In genomic region chr15:82342543-82342935, GRCm38 (mm10) we compare ENCODE assay signal across 8 mouse cellular contexts. TPM values are rescaled to one million over a fixed set of nuclear protein-coding genes. Genes with fewer than 3 reads are reported as not detected.
A peak's percentile ranks its signal among the peaks of the same experiment; 100 is the strongest.
DNase-seq lines count a peak whose midpoint lies in the region; ATAC-seq and TF ChIP-seq lines count a peak whose summit lies in the region.
"Had no signal": no experiment of that assay in that cellular context is flagged by ENCODE, and none has a peak within 500 bp of the region (broad histone marks: within the 10 kb centered on the region; RNA-seq: fewer than 3 reads in every experiment).

No protein-coding gene starts in this region.

- H3K4me1 ChIP-seq in heart, embryonic 15.5 days (replicated peaks) = peaks cover 40% of the 10 kb centered on the region
- peaks cover 12% of the 10 kb centered on the region for H3K4me1 ChIP-seq in spleen, adult 2 months (ENCODE audit: control insufficient read depth, insufficient read depth, insufficient read length)
- H3K4me1 ChIP-seq in limb, embryonic 10.5 days = peaks cover 42% of the 10 kb centered on the region

- peak overlapping the region; percentile 84; the same call in 1 of the 2 replicates for H3K4me2 ChIP-seq in heart, embryonic 15.5 days

- H3K4me3 ChIP-seq in heart, embryonic 15.5 days = no peak overlapping the region
- no peak overlapping the region for H3K4me3 ChIP-seq in spleen, adult 2 months (ENCODE audit: extremely low read depth, insufficient read depth, insufficient read length)
- no peak overlapping the region for H3K4me3 ChIP-seq in limb, embryonic 10.5 days

- H3K27ac ChIP-seq in heart, embryonic 15.5 days = peak overlapping the region; percentile 79; the same call in 1 of the 2 replicates
- peak overlapping the region; percentile 71; the same call in 1 of the 2 replicates for H3K27ac ChIP-seq in spleen, adult 2 months (ENCODE audit: insufficient read depth, low read length)
- H3K27ac ChIP-seq in limb, embryonic 10.5 days = 0 out of 2 replicates have a peak overlapping the region, but pooled peaks have one; percentile 90

- TF ChIP-seq CTCF in spleen, adult 2 months (IDR thresholded peaks at IDR 0.05; ENCODE audit: extremely low read depth, insufficient read depth, insufficient read length, insufficient replicate concordance) = no peak

- H3K36me3 ChIP-seq in heart, embryonic 15.5 days = no peaks in the 10 kb centered on the region
- H3K36me3 ChIP-seq in spleen, adult 2 months (ENCODE audit: control insufficient read depth, insufficient read depth, low read length) = no peaks in the 10 kb centered on the region
- H3K36me3 ChIP-seq in limb, embryonic 10.5 days = peaks cover 2% of the 10 kb centered on the region; the same call in 1 of the 2 replicates

- ATAC-seq in heart, embryonic 15.5 days (replicated peaks; ENCODE audit: insufficient number of reproducible peaks, insufficient read depth, low FRiP score, low read depth) = no peak

- WGBS in heart, embryonic 15.5 days = 71% methylated on average over 5 of the region's 5 CpGs
- 81% methylated on average over 5 of the region's 5 CpGs for WGBS in spleen, adult 2 months
- WGBS in limb, embryonic 10.5 days = 76% methylated on average over 5 of the region's 5 CpGs

- TF ChIP-seq POLR2A in spleen, adult 2 months (IDR thresholded peaks at IDR 0.05; ENCODE audit: low read depth, low read length) = no peak

- no peak for DNase-seq in heart, adult 9 months (ENCODE audit: low spot score in 2 of 2)
- no peak for DNase-seq in spleen, adult 2 months (ENCODE audit: low read depth in 1 of 2, low spot score in 2 of 2)
- no peak for DNase-seq in spleen, postnatal 14 days (ENCODE audit: low spot score in 2 of 2)
- no peak for DNase-seq in limb, embryonic 10.5 days (ENCODE audit: low spot score)
- DNase-seq in layer of hippocampus, adult 18-20 months (ENCODE audit: low spot score in 2 of 2) = no peak
- DNase-seq in gastrocnemius, postnatal 36 days = no peak
- DNase-seq: lung, adult 2 months had no signal

- no peaks in the 10 kb centered on the region for H3K9me3 ChIP-seq in heart, embryonic 15.5 days (replicated peaks)
- no peaks in the 10 kb centered on the region for H3K9me3 ChIP-seq in limb, embryonic 10.5 days (replicated peaks)

- no peaks in the 10 kb centered on the region for H3K27me3 ChIP-seq in heart, embryonic 15.5 days
- no peaks in the 10 kb centered on the region for H3K27me3 ChIP-seq in spleen, adult 2 months (ENCODE audit: control insufficient read depth, insufficient read depth, low read length)
- H3K27me3 ChIP-seq in limb, embryonic 10.5 days (ENCODE audit: low read depth, poor library complexity, severe bottlenecking) = peaks cover 26% of the 10 kb centered on the region

- intact Hi-C loops in gastrocnemius, postnatal 36 days (cut with DNase I) = loop anchor here (10.0 kb wide), 1 partner anchor 178 kb away; no protein-coding TSS in a partner anchor

- H3K9ac ChIP-seq in heart, embryonic 15.5 days = no peak overlapping the region

RNA-seq across cellular contexts. Expression of gene Smdt1, which starts 3.8 kb away (rescaled TPM):
- polyA plus RNA-seq in heart, embryonic 15.5 days (2015; fragmentation: Nextera tagmentation; extraction: Ambion mirVana) = 334 and 337 TPM in 2 replicates
- polyA plus RNA-seq in spleen, adult 2 months (2012; rRNA removed) = 106 and 148 TPM in 2 replicates
- 211 and 212 TPM in 2 replicates for polyA plus RNA-seq in limb, embryonic 10.5 days (2016; fragmentation: Nextera tagmentation; extraction: Ambion mirVana)
- 100 to 1,000 TPM; 149 to 152 TPM for total RNA-seq in layer of hippocampus, adult 18-20 months (2021)
- 100 to 1,000 TPM; 116 to 123 TPM for total RNA-seq in gastrocnemius, postnatal 36 days (2021)

RNA-seq across cellular contexts. Expression of gene Pheta2, which starts 3.8 kb away (rescaled TPM):
- 6.3 and 11.5 TPM in 2 replicates for polyA plus RNA-seq in heart, embryonic 15.5 days (2015; fragmentation: Nextera tagmentation; extraction: Ambion mirVana)
- 5.1 and 5.5 TPM in 2 replicates for polyA plus RNA-seq in spleen, adult 2 months (2012; rRNA removed)
- 5.4 and 7.4 TPM in 2 replicates for polyA plus RNA-seq in limb, embryonic 10.5 days (2016; fragmentation: Nextera tagmentation; extraction: Ambion mirVana)
- under 1 TPM; 0.25 to 0.52 TPM for total RNA-seq in layer of hippocampus, adult 18-20 months (2021)
- under 1 TPM; 0.37 to 0.51 TPM for total RNA-seq in gastrocnemius, postnatal 36 days (2021)

RNA-seq across cellular contexts. Expression of gene Naga, which starts 3.8 kb away (rescaled TPM):
- 39.1 and 52.3 TPM in 2 replicates for polyA plus RNA-seq in heart, embryonic 15.5 days (2015; fragmentation: Nextera tagmentation; extraction: Ambion mirVana)
- polyA plus RNA-seq in spleen, adult 2 months (2012; rRNA removed) = 121 and 123 TPM in 2 replicates
- 19.0 and 29.2 TPM in 2 replicates for polyA plus RNA-seq in limb, embryonic 10.5 days (2016; fragmentation: Nextera tagmentation; extraction: Ambion mirVana)
- total RNA-seq in layer of hippocampus, adult 18-20 months (2021) = 10 to 100 TPM; 33.5 to 40.5 TPM
- total RNA-seq in gastrocnemius, postnatal 36 days (2021) = 10 to 100 TPM; 10.3 to 13.2 TPM

RNA-seq across cellular contexts. Expression of gene Ndufa6, which starts 11.6 kb away (rescaled TPM):
- 483 and 678 TPM in 2 replicates for polyA plus RNA-seq in heart, embryonic 15.5 days (2015; fragmentation: Nextera tagmentation; extraction: Ambion mirVana)
- polyA plus RNA-seq in spleen, adult 2 months (2012; rRNA removed) = 95.8 and 162 TPM in 2 replicates
- polyA plus RNA-seq in limb, embryonic 10.5 days (2016; fragmentation: Nextera tagmentation; extraction: Ambion mirVana) = 243 and 262 TPM in 2 replicates
- total RNA-seq in layer of hippocampus, adult 18-20 months (2021) = 100 to 1,000 TPM; 206 to 215 TPM
- 100 to 1,000 TPM; 440 to 476 TPM for total RNA-seq in gastrocnemius, postnatal 36 days (2021)

RNA-seq across cellular contexts. Expression of gene Cyp2d22, which starts 37.5 kb away (rescaled TPM):
- 12.3 and 14.2 TPM in 2 replicates for polyA plus RNA-seq in heart, embryonic 15.5 days (2015; fragmentation: Nextera tagmentation; extraction: Ambion mirVana)
- 11.3 and 12.0 TPM in 2 replicates for polyA plus RNA-seq in spleen, adult 2 months (2012; rRNA removed)
- 0.80 and 2.9 TPM in 2 replicates for polyA plus RNA-seq in limb, embryonic 10.5 days (2016; fragmentation: Nextera tagmentation; extraction: Ambion mirVana)
- 10 to 100 TPM; 57.5 to 64.1 TPM for total RNA-seq in layer of hippocampus, adult 18-20 months (2021)
- 10 to 100 TPM; 12.3 to 16.7 TPM for total RNA-seq in gastrocnemius, postnatal 36 days (2021)
